Mouse (Mus musculus) ovary, postnatal 14 days (tissue): ENCODE results near the gene Btnl2.

Experiments
- DNase-seq: peaks from one replicate; pipeline ENCODE4 v3.0.0; 2022; ENCODE audit warnings: low spot score

The Btnl2 gene

DNA sequence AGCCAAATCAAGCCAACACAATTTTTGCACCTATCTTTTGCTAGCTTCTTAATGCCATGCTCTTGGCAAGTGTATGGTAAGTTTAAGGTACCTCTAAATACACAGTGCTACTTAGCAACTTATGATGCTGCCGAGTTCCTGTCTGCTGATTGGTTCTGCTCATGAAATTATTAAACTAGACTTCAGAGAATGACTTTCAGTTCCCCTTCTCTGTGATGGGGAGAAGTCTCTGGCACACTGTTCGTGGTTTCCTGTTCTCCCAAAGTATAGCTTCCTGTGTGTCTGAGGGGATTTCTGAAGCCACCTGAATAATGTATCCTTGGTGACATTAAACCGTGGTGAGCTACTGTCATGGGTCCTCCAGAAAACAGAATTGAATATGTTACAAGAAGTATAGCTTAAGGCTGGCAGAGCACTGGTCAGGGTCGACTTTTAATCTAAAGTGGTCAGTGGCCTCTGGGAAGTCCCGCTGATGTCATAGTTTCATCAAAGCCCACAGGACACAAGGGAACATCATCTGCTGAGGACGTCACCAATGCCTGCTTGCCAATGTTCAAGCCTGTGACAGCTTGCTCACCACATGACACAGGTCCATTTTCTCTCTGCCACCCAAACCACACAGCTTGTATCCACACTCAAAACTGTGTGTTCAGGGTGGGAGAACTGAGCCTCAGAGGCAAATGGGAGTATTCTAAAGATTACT lies 6.9 kb upstream of the Btnl2 start:
- DNase-seq = peak; percentile 18

DNA sequence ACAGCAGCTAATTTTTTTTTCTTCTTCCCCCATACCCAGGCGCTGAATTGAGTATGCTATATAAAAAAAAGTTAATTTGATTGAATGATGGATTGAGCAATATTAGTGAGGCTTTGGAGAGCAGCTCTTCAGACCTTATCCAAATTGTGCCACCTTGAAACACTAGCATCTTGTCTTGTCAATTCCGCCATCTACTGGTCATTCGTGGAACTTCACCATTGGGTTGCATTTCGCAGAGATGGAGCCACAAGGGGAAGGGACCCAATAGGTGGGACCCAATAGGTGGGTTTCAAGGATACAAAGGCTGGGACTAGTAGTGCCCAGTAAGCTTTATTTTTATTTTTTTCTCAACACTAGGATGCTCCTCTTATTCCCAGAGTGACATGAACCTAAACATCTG lies 5.2 kb upstream of the Btnl2 start:
- DNase-seq = peak; percentile 78

DNA sequence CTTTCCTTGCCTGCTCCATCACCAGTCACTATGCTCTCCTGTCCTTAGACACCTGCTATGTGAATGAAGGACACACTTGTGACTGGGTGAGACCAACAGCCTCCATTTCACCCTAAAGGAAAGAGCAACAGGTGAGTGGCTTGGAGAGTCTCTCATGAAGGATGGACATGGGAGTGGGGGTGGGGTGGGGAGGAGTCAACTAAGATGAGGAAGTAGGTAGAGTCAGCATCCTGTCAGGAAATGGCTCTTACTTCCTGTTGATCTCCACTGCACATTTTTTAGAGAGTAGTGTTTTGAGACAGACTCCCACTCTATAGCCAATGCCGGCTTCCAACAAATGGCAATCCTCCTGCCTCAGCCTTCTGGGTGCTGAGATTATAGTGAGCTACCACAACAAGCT lies 318 bp downstream of the Btnl2 start:
- DNase-seq = no peak

DNA sequence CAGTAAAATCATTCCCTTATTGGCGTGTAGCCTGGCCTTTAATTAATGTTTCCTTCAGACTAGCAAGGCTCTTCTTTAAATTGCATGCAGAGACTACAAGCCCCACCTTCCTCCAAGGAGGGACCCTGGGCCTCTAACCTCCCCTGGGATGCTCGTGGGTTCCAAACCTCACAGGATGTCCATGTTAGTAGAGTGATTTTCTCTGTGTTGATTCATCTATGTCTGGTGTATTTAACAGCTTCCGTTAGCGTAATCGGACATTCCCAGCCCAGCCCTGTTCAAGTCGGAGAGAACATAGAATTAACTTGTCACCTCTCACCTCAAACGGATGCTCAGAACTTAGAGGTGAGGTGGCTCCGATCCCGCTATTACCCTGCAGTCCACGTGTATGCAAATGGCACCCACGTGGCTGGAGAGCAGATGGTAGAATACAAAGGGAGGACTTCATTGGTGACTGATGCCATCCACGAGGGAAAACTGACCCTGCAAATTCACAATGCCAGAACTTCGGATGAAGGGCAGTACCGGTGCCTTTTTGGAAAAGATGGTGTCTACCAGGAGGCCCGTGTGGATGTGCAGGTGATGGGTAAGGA lies 8.4 kb downstream of the Btnl2 start:
- no peak for DNase-seq

DNA sequence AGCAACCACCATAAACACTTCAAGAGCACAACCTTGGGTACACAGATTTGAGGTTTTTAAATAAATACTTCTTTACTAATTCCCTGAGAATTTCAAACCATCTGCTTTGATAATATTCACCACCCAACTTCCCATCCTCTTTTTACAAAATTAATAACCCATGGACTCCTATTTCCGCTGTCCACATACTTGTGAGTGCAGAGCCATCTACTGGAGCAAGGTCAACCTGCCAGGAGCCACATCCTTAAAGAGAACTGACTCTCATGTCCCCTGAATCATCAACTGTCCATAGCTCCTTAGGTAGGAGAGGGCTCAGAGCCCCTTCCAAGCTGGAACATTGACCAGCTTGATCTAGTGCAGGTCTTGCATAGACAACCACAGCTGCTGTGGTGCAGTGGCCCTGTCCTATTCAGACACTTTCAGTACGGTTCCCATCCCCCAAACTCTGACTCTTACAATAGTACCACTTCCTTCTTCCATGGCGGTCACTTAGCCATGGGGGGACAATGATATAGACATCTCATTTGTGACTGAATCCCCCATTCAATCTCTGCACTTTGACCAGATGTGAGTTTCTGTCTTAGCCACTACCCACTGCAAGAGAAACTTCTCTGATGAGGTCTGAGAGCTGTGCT lies 9.2 kb downstream of the Btnl2 start:
- DNase-seq = no peak

DNA sequence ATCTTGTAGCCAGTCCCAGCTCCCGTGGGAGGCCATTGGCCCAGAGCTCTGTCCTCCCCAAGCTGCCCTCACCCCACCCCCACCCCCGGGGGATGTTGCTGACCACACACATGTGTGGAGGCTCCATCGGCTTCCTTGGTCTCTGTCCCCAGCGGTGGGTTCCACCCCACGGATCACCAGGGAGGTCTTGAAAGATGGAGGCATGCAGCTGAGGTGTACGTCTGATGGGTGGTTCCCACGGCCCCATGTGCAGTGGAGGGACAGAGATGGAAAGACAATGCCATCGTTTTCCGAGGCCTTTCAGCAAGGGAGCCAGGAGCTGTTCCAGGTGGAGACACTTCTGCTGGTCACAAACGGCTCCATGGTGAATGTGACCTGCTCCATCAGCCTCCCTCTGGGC lies 10.4 kb downstream of the Btnl2 start:
- DNase-seq = no peak

DNA sequence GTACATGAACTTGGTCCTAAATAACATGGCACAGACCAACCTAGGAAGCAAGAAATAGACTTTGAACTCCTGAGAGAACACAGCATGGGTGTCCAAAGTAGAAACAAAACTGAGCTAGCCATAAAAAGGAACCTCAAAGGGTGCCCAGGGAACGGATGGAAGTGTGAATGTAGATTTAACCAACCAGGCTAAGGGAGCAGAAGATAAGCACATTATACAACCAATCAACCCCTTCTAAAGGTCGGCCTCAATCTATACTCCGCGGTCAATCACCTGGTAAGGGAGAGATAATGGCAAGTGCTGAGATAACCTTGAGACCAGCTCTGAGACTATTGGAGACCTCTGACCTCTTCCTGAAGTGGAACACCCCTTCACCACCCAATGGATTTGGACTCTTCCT lies 15.9 kb downstream of the Btnl2 start:
- DNase-seq = no peak

DNA sequence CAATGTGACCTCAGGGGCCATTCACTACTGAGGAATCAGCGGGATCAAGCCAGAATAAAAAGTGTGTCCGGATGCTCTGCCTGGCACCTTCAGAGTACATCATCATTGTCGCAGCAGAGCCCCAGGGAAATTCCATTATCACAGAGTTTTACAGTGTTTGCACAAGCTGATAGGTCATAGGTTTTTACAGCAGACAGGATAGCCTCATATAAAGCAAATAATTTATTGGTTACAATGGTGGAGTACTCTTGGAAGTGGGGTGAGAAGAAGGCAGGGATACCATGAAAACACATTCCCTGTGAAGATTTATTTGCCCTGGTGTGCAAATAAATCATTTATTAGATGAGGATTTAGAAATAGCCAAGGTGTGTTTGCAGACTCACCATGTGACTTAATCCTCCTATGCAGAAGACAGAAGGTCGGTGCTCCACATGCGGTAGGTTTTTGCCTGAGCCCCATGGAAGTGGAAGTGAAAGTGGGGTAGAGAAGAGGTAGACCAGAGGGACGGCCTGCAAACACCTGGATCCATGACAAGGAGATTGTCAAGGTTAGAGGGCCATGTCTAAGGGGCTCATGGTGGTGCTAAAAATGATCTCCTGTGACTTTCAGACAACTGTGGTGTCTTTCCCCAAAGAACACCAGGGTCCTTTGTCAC lies 18.6 kb downstream of the Btnl2 start:
- no peak for DNase-seq

DNA sequence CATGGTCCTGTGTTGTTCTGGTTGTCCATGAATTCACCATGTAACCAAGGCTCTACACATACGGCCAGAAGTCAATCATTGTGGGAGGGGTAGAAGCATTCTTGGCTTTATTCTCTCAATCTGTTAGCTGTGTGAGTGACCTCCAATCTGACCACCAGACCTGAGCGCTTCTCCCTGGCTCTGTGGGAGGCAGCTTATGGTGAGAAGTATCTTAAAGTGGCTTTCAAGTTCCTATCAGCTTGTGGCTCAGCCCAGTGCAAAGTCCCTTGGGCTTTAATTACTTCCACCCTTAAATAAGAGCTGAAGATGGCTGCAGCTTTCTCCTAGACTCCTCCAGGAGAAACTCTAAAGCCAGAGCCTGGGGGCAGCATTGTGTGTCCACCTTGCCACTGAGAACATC lies 22.2 kb downstream of the Btnl2 start, which contains the start of gene Btnl1:
Gene Btnl1, plus strand, starts transcription at position 286 of the 400 bp plus-strand sequence.
- no peak for DNase-seq

DNA sequence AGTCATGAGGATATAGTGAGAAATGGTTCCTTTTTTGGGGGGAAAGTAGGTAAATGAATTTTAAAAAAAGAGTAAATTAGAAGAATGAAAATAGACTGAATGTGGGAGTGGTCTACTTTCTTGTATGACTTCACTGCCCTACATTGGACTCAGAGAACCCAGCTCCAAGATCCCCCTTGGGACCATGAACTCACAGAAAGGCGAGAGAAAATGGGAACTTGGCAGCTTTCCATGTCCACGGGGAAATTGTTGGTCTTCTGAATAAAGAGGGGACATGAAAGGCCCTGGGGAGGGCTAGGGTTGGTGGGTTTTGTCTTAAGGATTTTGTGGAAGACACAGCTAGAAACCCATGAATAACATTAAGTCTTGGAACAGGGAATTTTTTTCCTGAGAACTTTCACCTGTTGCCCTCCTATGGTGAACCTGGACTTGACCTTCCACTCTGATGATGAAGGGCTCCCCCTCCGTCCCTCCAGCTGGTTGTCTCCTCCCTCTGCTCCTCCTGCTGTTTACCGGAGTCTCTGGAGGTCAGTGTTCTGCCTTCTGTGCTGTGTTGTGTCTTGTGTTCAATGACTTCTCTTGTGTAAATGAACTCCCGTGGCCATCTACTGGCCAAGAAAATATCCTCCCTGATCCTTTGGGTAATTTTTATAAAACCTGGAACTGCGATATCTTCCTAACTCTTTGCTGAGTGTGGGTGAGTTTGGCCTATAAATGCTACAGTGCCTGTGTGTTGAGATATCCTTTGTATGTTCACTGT lies 23.0 kb downstream of the Btnl2 start:
- no peak for DNase-seq

DNA sequence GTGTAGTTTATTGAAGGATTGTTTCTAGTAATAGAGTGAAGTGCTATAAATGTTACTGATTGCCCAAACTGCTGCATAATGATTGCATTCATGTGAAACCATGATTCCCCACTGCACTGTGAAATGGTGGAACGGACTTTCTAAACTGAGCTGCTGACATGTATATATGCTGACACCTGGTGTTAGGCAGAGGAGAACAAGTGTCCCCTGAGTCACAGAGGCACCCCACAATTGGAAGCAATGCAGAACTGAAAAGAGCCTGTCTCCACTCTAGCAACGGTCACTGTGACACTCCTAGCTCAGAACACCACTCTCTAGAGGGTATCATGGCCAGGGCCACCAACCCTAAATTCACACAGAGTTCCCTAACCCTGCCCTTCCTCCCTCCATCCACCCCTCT lies 24.1 kb downstream of the Btnl2 start:
- DNase-seq = no peak

DNA sequence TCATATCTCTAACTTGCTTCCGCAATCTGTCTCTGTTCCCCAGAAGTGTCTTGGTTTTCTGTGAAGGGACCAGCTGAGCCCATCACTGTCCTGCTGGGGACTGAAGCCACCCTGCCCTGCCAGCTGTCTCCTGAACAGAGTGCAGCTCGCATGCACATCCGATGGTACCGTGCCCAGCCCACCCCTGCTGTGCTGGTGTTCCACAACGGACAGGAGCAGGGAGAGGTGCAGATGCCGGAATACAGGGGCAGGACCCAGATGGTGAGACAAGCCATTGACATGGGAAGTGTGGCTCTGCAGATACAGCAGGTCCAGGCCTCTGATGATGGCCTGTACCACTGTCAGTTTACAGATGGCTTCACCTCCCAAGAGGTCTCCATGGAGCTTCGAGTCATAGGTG lies 24.8 kb downstream of the Btnl2 start:
- no peak for DNase-seq

DNA sequence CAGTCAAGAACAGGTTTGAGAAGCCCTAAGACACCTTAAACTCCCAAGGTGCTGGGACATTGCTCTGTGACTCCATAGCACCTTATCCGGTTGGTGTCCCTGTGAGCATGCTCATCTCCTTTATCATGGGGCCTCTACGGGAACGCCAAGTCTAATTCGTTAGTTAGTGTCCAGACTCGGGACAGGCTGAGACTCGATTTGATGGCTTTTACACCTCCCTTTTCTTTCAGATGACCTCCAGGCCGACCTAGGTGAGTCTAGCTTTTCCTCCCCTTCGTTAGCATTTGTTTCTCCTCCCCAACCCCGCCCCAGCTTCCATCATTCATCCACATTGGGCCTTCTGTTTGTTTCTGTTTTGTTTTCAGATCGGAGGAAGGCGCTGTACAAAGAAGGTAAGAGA lies 27.3 kb downstream of the Btnl2 start:
- no peak for DNase-seq

DNA sequence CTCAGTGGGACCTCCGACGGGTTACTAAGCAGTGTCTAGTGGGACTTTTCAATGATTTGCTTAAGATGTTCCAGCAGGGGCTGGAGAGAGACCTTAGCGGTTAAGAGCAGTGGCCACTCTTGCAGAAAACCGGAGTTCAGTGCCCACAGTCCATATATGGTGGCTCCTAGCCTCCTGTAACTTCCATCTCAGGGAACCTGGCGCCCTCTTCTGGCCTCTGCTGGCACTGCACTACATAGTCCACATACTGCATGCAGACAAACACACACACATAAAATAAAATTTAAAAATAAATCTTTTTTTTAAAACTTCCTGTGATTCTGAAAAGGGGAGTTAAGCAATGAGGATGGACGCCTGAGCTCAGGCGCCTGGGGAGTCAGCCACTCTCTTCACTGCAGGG lies 28.6 kb downstream of the Btnl2 start:
- no peak for DNase-seq

DNA sequence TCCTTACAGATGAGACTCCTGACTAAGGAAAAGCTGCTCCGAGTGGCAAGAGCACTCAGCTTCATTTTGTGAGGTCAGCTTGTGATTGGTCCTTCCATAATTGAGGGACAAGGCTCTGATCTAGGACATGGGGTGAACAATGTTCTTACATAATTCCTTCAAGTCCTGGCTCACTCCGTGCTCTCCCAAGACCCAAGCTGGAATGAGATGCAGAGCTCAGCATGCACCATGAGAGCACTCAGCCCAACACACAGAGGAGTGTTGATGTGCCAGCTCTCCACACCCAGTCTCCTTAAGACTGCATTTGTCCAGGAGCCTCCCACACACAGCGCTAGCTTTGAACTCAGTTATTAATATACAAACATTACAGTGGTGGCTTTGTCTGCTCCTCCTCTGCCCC lies 30.1 kb downstream of the Btnl2 start:
- no peak for DNase-seq

DNA sequence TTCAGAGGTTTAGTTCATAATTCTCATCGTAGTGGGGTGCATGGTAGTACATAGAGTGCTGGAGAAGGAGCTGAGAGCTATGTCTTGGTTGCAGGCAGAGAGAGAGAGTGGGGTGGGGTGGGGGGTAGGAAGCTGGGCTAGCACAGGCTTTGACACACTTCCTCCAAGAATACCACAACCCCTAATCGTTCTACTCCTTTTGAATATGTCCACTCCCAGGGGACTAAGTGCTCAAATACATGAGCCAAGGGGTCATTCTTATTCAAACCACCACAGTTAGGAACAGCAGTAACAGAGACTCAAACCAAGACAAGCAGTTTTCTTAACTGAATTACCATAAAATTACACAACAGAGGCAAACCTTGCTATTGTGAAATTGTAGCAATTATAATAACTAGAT lies 32.0 kb downstream of the Btnl2 start:
- no peak for DNase-seq

DNA sequence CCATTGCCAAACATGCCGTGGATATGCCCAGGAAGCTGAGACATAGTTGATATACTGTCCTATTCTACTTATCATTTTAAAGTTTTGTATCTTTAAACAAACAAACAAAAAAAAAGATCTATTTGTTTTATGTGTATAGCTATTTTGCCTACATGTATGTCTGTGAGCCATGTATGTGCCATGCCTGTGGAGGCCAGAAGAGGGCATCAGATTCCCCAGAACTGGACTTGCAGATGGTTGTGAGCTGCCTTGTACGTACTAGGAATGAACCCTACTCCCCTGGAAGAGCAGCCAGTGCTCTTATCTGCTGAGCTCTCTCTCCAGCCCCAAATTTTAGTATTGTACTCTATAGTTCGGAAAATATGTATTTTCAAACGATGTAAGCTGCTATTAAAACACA lies 33.9 kb downstream of the Btnl2 start:
- no peak for DNase-seq

DNA sequence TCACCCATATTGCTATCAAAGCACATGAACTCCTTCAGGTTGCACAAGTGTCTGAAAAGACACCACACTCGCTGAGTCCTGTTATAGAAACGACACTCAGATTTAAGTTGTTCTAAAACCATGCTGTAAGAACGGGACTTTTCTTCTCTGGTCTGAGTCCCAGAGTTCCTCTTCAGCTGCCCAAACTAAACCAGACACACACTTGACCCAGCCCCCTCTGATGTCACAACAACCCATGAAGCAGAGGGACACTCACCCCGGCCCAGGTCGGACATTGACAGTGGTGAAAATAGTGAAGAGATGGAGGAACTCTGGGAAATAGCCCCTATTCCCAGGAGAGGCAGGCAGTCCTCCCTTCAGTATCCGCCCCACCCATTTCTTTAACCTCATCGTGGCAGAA lies 36.9 kb downstream of the Btnl2 start:
- DNase-seq = no peak

DNA sequence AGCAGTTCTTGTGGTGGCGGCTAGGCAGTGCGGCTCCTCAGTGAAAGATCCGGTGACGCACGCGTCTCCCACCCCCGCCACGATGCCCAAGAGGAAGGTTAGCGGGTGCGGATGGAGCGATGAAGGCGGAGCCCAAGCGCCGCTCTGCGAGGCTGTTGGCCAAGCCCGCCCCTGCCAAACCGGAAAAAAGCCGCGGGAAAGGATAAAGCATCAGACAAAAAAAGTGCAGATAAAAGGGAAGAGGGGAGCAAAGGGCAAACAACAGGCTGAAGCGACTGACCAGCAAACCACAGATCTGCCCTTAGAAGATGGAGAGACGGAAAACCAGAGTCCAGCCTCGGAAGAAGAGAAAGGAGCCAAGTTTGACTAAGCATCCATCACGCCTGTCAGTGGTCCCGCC lies 37.7 kb downstream of the Btnl2 start:
- DNase-seq = no peak

DNA sequence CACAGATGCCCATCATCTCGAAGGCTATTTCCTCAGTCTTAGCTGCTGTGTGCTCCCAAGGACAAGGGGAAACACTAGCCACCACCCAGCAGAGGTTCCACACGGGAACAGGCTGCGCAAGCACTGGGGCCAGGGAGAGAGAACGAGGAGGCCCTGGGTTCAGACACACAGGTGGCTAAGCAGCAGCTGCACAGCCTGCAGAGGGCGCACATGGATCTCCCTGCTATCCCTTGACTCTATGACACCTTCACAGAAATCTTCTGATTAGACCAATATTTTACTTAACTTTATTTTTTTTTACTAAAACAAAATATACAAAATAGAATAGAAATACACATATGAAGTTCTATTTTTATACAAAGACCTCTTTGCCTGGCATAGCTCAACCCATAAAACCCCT lies 42.7 kb downstream of the Btnl2 start:
- no peak for DNase-seq

DNA sequence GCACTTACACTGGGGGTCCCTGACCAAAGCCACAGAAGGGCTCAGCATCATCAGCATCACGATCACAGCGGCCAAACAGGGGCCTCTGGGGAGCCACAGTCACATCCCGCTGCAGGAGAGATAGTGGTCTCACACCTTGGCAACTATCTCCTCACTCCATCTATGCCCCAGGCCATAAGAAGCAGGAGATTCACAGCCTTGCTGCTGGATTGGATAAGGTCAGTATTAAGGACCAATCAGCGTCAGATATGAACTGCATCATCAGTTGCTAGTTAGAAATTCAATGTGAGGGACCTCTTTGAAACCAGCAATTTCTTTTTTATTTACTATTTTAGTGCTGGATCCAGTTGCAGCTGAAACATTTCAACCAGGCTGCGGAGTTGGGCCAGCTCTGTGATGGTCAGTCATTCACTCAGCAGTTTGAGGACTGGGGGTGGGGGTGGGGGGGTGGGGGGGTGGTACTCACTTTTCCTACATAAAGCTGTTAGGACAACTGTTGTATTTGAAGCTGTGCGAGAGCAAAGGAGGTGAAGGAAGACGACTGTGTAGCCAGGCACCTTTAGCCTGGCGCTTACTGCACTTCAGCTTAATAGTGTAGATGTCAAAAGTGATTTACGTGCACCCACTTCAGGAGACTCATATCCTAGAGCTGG lies 43.6 kb downstream of the Btnl2 start:
- peak; percentile 57 for DNase-seq
